Mouse (Mus musculus) lung, adult 2 months (tissue): ENCODE data around the gene Sema3g.

Source experiments
- CTCF ChIP-seq: fragments of 200-500 bp; IDR thresholded peaks from 2 replicates; pipeline ENCODE4 v1.5.1; 2011; ENCODE audit warnings: mild to moderate bottlenecking, low read length, control low read depth; ENCODE audit not compliant: insufficient read depth
- POLR2A ChIP-seq: fragments of 200-500 bp; IDR thresholded peaks from 2 replicates; pipeline ENCODE4 v1.6.1; 2011; ENCODE audit warnings: low read depth, mild to moderate bottlenecking, control low read depth, low read length, borderline replicate concordance; ENCODE audit errors: extremely low read depth

DNA sequence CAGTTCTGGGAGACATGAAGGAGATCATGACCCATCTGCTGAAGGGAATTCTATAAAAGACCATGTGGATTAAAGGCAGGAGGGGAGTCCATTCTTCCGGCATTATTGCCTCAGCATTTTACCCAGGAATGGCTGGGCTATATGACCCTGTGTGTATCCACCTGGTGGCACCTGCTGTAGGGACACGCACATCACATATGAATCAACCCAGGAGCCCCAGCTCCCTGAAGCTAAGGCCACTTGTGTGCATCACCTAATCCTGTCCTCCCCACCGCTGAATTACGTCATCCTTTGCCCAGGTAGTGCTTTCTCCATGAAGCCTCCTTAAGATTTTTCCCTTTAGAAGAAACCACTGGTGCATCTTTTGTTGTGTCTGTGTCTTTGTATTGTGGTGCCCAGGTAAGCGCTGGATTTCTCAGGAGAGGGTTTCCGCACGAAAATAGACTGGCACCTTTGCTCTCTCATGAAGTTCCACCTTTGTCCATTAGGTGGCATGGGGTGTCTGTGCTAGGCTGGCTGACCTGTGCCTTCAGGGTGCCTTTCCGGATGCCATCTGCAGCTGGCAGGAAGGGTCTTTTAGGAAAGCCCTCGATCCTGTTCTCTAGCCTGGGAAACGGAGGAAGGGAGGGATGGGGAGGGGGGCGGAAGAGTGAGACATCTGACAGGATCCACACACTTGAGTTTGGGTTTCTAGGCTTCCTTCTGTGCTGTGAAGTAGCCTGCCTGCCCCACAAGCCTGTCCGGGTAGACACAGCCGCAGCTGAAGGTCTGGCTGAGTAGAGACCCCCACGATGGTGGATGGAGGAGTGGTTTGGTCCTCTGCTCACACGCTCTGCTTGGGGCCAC is 2.3 kb upstream of the Sema3g start:
- TF ChIP-seq CTCF (peak; percentile 96), POLR2A (no peak)
